Mouse (Mus musculus): Measurements from ENCODE around the gene Prrg4.
"Not testable (repeated sequence)": the region's sequence is repeated elsewhere in the genome, so short reads cannot be mapped to it uniquely, and the experiment has no call there.

The Prrg4 gene

GRCm38 (mm10) chr2:104841736-104842135, 7.9 kb downstream of the Prrg4 start:
- no peak for DNase-seq (ENCODE audit: low spot score in 2 of 2)

GRCm38 (mm10) chr2:104840974-104841373, 8.7 kb downstream of the Prrg4 start:
- no peak for DNase-seq (ENCODE audit: low spot score in 2 of 2)

- peak in 1 of 2 experiments; percentile 52 for DNase-seq (ENCODE audit: low spot score in 2 of 2)
Measured at GRCm38 (mm10) chr2:104832486-104832885, 17.2 kb downstream of the Prrg4 start.

GRCm38 (mm10) chr2:104826191-104826590, 23.5 kb downstream of the Prrg4 start:
- no peak for DNase-seq (ENCODE audit: low spot score in 2 of 2)

- DNase-seq (ENCODE audit: low spot score in 2 of 2) = not testable (repeated sequence)
Measured at GRCm38 (mm10) chr2:104818763-104819162, 30.9 kb downstream of the Prrg4 start.

- DNase-seq (ENCODE audit: low spot score in 2 of 2) = peak; percentile 5 to 7
Measured at GRCm38 (mm10) chr2:104817555-104818330, 31.9 kb downstream of the Prrg4 start.

GRCm38 (mm10) chr2:104816866-104817439, 32.7 kb downstream of the Prrg4 start:
- DNase-seq (ENCODE audit: low spot score in 2 of 2) = peak; percentile 89 to 92

- DNase-seq (ENCODE audit: low spot score in 2 of 2) = no peak
Measured at GRCm38 (mm10) chr2:104816371-104816827, 33.3 kb downstream of the Prrg4 start, which contains the start of gene Qser1. Qser1 (minus strand) TSS chr2:104816760.

GRCm38 (mm10) chr2:104815561-104816370, 33.9 kb downstream of the Prrg4 start:
- peak; percentile 29 to 34 for DNase-seq (ENCODE audit: low spot score in 2 of 2)

GRCm38 (mm10) chr2:104814181-104814951, 35.3 kb downstream of the Prrg4 start:
- DNase-seq (ENCODE audit: low spot score in 2 of 2) = no peak

- no peak for DNase-seq (ENCODE audit: low spot score in 2 of 2)
Measured at GRCm38 (mm10) chr2:104805435-104805834, 44.2 kb downstream of the Prrg4 start.
